Mouse (Mus musculus): ENCODE data around the gene Fsip1. TPM values are rescaled to one million over a fixed set of nuclear protein-coding genes. Genes with fewer than 3 reads are reported as not detected.
"Not testable (repeated sequence)": the region's sequence is repeated elsewhere in the genome, so short reads cannot be mapped to it uniquely, and the experiment has no call there.

Fsip1 gene
- total RNA-seq, 2 experiments from 2014 or later = not detected

DNA sequence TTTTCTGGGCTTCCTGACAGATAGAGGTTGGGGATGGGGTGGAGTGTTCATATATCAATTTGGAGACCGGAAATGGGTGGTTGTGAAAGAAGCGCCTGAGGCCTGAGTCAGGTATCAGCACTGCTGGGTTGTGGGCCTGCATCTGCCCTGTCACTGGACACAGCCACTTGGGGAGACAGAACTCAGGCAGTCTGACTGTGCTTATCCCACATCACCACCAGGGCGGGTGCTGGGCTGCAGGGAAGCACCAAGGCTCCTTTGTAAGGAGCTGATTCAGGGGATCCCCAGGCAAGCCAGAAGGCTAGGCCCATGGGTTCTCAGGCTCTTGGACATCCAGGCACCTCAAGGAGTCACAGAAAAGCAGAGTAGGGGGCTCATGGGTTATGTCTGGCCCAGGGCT, 59.8 kb downstream of the Fsip1 start:
- intact Hi-C loops (cut with DNase I) = no loop called here
- no peak for DNase-seq (ENCODE audit: low spot score)

DNA sequence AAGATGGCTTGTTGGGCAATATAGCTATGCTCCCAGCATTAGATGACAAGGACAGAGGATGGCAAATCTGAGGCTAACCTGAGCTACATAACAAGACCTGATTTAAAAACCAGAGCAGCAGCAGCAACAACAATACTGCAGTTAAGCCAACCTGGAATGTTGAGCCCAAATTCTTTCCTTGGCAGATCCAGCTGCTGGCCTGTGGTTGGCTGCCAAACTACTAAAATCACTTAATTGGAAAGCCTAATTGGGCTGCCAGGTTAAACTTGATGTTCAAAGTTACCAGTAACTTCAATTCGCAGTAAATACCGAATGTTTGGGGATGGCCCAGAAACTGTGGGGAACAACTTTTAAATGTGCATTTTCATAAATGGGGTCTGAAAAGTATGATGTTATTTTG, 74.6 kb downstream of the Fsip1 start:
- intact Hi-C loops (cut with DNase I) = no loop called here

GRCm38 (mm10) chr2:118179873-118180585, 76.7 kb downstream of the Fsip1 start:
- intact Hi-C loops (cut with DNase I) = no loop called here
- no peak for DNase-seq (ENCODE audit: low spot score)

More for the DNA sequence above, 74.6 kb downstream of the Fsip1 start:
- DNase-seq (ENCODE audit: low spot score) = no peak

DNA sequence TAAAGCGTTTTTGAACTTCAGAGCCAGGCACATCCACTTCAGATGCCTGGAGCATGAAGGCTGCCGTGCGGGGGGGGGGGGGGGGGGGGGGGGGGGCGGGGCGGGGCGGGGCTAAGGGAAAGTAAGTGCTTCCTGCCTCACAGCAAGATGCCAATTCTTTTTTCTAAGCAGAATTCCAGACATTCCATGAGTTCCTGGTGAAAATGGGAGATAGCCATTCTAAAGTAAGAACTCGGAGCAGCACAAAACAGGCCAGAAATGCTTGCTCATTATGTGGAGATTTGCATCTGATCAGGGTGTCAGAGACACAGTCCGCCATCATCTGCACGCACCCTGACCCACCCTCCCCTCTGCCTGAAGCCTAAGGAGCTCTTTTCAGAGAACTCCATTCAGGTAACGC, 77.3 kb downstream of the Fsip1 start:
- DNase-seq (ENCODE audit: low spot score) = no peak
- intact Hi-C loops (cut with DNase I) = no loop called here

GRCm38 (mm10) chr2:118174558-118175383, 82.0 kb downstream of the Fsip1 start:
- intact Hi-C loops (cut with DNase I) = no loop called here
- no peak for DNase-seq (ENCODE audit: low spot score)

DNA sequence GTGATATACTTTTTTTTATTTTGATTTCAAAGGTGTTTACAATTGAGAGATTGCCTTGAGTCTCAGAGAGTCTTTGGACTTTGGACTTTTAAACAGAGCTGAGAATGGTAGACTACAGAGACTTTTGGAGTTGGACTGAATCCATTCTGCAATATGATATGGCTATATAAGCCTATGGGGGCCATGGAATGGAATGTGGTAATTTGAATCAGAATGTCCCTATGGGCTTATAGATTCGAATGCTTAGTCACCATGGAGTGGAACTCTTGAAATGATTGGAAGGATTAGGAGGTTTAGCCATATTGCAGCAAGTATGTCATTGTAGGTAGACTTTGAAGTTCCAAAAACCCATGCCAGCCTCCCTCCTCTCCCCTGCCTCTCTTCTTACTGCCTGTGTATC, 88.5 kb downstream of the Fsip1 start:
- no peak for DNase-seq (ENCODE audit: low spot score)
- intact Hi-C loops (cut with DNase I) = no loop called here

- DNase-seq (ENCODE audit: low spot score) = no peak
- intact Hi-C loops (cut with DNase I) = no loop called here
These were observed 89.0 kb downstream of the Fsip1 start for GRCm38 (mm10) chr2:118167731-118168130.

DNA sequence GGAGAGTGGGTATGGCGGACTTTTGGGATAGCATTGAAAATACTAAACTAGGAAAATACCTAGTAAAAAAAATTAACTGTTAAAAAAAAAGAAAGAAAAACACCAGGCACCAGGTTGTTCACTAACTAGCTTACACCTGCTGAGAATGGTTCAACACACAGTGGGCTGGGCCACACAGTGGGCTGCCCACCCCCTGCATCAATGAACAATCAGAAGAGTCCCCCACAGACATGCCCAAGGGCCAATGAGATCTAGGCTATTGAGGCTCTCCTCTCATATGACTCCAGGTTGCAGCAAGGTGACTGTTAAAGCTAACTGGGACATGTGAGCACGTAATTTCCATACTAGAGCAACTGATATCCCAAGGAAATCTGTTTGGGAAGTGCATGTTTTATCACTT, 91.1 kb downstream of the Fsip1 start:
- intact Hi-C loops (cut with DNase I) = no loop called here
- no peak for DNase-seq (ENCODE audit: low spot score)

DNA sequence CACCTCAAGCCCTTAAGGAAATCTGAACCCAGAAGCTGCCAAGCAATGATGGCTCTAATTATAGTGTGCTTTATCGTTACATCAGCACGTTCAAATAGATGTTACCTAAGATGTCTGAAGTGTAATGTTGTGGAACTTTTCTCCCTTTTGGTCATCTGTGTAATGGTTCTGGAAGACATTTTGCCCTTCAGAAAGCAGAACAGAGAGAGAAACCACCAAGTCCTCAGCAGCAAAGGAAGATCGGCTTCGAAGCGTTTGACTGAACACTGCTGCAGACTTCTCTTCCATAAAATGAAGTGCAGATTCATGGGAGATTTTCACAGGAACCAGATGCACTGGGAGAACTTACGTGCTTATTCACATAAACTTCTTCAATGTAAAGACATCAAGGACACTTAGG, 92.6 kb downstream of the Fsip1 start:
- intact Hi-C loops (cut with DNase I) = no loop called here
- DNase-seq (ENCODE audit: low spot score) = no peak

DNA sequence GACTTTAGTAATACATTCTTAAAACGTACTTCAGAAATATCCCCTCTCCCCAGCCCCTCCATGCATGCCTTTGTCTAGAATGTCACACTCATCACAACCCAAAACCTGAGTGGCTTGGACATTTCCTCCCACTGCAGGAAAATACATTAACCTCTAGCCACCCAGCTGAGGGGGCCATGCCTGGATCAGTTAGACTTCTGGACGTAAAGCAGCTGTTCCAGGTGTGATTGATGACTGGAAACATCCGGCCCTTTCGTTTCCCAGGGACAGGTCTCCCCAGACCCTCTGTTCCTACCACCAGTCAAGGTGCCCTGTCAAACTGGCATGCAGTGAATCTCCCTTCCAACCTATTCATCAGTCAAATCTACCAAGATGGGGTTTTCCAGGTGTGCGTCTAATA, 94.3 kb downstream of the Fsip1 start:
- intact Hi-C loops (cut with DNase I) = no loop called here
- no peak for DNase-seq (ENCODE audit: low spot score)

GRCm38 (mm10) chr2:118160991-118161390, 95.8 kb downstream of the Fsip1 start:
- intact Hi-C loops (cut with DNase I) = no loop called here
- no peak for DNase-seq (ENCODE audit: low spot score)

- intact Hi-C loops (cut with DNase I) = no loop called here
- DNase-seq (ENCODE audit: low spot score) = no peak
These were observed 96.2 kb downstream of the Fsip1 start for GRCm38 (mm10) chr2:118160547-118160946.

DNA sequence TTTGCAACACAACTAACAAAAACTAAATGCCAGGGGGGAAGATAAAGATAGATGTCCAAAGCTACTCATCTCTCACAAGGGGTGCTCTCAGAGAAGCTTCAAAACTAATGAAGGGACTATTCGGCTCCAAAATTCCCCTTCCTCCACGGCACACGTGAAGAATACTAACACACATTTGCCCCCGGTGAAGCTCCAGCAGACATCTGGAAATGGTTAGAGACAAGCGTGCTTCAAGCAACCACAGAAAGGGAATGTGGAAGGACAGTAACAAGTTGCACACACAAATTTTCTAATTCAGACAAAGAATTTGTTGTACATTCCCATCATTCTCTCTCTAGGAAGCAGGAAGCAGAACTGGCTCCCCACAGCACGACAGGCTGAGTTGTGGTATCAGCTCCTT, 97.6 kb downstream of the Fsip1 start:
- intact Hi-C loops (cut with DNase I) = no loop called here
- DNase-seq (ENCODE audit: low spot score) = no peak

GRCm38 (mm10) chr2:118158095-118158494, 98.7 kb downstream of the Fsip1 start:
- DNase-seq (ENCODE audit: low spot score) = no peak
- intact Hi-C loops (cut with DNase I) = no loop called here

DNA sequence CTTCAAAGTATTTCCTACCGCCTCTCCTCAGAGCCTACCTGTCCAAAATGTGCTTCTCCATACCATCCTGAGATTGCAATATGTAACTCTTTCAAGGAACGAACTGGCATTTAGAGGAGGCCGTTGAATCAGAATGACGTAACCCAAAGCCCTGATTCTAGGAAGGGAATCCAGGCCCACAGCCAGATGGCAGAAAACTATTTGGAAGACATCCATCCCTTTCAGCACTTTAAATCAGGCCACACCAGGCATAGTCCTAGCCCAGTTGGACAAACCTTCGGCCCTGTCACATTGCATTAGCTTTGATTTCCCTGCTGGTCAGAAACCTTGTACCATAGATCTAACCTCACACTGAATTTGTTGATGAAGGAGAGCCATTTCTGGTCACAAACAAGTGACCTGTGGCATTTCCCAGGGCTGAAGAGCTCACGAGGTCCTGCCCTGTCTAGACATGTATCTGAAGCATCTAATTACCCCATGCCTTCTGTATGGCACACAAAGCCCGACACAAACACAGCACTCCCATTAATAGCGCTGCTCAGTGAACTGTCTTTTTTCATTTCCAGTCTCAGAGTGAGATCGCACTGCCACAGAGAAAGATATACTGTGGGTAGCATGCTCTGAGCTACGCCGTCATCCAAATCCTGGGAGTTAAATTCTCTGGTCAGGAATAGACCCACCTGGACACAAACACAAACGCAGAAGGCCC, 106.8 kb downstream of the Fsip1 start:
- DNase-seq (ENCODE audit: low spot score) = peak; percentile 47
- intact Hi-C loops (cut with DNase I) = no loop called here

DNA sequence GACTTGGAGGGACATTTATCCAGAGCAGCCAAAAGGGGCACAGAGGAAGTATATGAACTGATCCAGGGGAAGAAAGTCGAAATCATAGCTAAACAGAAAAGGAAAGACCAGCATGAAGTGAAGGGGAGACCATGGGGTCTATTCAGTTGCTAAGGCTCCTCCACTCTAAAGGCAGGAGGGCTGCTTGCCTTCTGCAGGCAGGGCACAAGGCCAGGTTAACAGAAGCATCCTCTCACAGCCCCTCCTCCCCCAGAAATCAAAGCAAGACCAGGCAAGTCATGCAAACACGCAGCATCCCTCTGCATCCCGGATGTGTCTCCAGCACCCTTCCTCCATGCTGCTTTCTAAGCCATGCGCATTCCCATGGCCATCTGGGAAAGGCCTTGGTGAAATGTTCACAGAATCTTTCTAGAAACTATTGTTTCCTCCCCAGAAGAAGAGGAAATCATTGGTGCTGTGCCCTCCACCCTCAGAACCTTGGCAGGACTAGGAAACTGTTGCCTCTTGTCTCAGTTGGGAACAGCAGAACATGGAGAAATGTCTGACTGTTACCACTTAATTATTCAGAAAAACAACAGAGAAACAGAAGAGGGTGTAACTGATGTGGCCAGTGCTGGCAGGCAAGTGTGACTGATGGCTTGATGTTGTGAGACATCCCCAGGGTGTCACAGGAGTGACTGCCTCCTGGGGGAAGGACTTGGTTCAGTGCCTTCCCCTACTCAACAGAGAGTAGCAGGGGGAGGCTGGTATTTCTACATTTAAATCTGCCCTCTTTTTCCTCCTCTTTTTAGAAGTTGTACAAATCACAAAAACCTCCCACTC, 108.2 kb downstream of the Fsip1 start:
- intact Hi-C loops (cut with DNase I) = no loop called here
- no peak for DNase-seq (ENCODE audit: low spot score)

GRCm38 (mm10) chr2:118147749-118148148, 109.0 kb downstream of the Fsip1 start:
- DNase-seq (ENCODE audit: low spot score); intact Hi-C loops (cut with DNase I): not testable (repeated sequence)

DNA sequence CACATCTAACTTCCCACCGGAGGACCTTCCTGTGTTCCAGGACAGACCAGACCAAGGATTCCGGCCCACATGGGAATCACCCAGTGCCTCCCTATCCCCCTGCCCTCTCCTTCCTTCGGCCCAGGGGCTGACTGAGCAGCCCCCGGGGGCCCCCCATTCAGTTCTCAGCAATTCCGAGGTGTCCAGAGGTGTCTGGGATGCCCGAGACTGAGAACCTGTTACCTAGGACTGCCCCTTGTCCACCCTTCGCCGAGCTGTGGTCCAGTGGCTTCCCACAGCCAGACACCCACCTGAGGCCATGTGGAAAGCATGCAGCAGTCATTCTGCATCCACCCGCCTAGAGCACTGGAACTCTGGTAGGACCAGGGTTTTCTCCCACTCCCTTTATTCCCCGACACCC, 115.1 kb downstream of the Fsip1 start:
- no peak for DNase-seq (ENCODE audit: low spot score)
- intact Hi-C loops (cut with DNase I) = no loop called here

GRCm38 (mm10) chr2:118139261-118139660, 117.5 kb downstream of the Fsip1 start:
- intact Hi-C loops (cut with DNase I) = no loop called here
- DNase-seq (ENCODE audit: low spot score) = no peak

DNA sequence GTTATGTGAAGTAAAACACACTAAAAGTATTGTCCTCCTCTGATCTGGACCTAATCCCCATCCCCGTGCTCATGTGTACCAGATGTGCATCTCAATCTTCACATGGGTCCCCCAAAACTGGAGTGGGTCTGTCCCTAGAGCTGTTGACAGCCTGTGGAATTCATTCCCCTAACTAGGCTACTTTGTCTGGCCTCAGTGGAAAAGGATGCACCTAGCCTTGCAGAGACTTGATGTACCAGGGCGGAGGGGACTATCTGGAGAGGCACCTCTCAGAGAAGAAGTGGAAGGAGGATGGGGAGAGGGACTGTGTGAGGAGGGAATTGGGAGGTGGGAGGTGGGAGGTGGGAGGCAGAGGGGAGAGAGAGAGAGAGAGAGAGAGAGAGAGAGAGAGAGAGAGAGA, 119.0 kb downstream of the Fsip1 start:
- intact Hi-C loops (cut with DNase I) = no loop called here
- DNase-seq (ENCODE audit: low spot score) = no peak
